Mouse (Mus musculus) stomach, adult 2 months (tissue): ENCODE results near the gene Map6. TPM values are rescaled to one million over a fixed set of nuclear protein-coding genes. Genes with fewer than 3 reads are reported as not detected.

ENCODE experiments used
- polyA plus RNA-seq: library from polyadenylated mRNA; depleted of rRNA; stranded (reverse); fragments of >200 nt; gene quantifications from 2 replicates; pipeline ENCODE4 v1.2.3, GENCODE M21; 2012; rRNA removed

Gene Map6
- polyA plus RNA-seq: 2.6 and 3.3 TPM in 2 replicates

DNA sequence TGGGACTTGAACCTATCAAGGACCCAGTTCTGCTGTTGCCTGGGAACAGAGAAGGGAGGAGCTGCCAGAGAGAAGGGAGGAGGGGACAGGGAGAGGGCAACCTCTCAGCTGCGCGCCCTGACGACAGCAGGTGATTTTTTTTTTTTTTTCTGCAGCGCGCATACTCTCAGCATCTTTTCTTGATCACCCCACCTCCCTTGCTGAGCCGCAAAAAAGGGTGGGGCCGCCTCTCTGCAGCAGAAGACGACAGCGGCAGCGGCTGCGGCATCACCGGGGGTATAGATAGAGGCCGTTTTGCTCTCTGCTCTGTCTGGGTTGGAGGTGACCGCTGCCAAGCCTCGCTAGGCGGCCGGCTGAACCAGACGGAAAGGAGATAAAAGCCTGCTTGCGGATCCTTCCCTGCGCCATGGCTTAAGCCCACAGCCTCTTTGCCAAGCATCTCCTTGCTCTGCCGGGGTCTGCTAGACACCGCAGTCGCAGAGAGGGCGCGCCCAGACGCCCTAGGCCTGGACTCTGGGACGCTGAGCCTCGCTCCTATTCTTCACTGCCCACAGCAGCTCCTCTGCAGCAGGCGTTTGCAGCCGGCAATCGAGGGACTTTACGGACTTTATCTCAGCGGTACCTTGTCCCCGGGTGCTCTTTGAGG lies at the start of gene Map6:
Gene Map6 (plus strand): TSS at position 197 of the 646 bp plus-strand sequence.

DNA sequence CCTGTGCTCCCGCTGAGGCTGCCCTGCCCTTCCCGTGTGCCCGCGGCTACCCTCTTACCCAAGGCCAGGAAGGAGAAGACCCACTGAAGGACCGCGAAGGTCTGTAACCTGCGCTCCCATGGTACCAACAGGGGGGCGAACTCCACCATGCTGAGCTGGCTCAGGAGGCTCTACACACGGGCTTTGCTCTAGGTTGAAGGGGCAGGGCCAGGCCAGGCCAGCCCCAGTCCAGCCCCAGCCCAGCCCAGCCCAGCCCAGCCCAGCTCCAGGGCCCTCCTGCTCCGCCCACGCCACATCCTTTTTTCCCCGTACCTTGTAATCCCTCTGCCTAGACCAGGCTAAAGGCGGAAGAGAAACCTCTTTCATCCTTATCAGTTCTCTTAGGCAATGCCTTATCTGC lies 28.8 kb upstream of the Map6 start, which contains the start of gene Mogat2:
Gene Mogat2 (minus strand): TSS at position 203 of the 400 bp plus-strand sequence.

GRCm38 (mm10) chr7:99352526-99353400 lies 85.5 kb downstream of the Map6 start, which contains the start of gene Serpinh1:
TSS of gene Serpinh1 (minus strand) at chr7:99353239.

GRCm38 (mm10) chr7:99381214-99382087 lies 114.2 kb downstream of the Map6 start, which contains the start of gene Gdpd5:
TSS of gene Gdpd5 (plus strand) at chr7:99381414.

Other genes starting within 250 kb of the Map6 start
- gene Uvrag, start 126.3 kb upstream of the Map6 start, polyA plus RNA-seq: 10.6 and 24.5 TPM in 2 replicates
- gene Dgat2, start 84.7 kb upstream of the Map6 start, polyA plus RNA-seq: 107 and 190 TPM in 2 replicates
- 2.8 and 6.8 TPM in 2 replicates for gene Mogat2, start 28.8 kb upstream of the Map6 start, polyA plus RNA-seq
- 123 and 168 TPM in 2 replicates for gene Serpinh1, start 85.8 kb downstream of the Map6 start, polyA plus RNA-seq
- gene Gdpd5, start 114.0 kb downstream of the Map6 start, polyA plus RNA-seq: 12.6 and 23.0 TPM in 2 replicates
- gene Klhl35, start 198.6 kb downstream of the Map6 start, polyA plus RNA-seq: 0.30 and 0.33 TPM in 2 replicates
- gene Rps3, start 216.3 kb downstream of the Map6 start, polyA plus RNA-seq: 74.9 and 78.1 TPM in 2 replicates